Mouse (Mus musculus): Measurements from ENCODE around the gene Pgk1.

GRCm38 (mm10) chrX:106209100-106209499 is 22.2 kb downstream of the Pgk1 start:
- TF ChIP-seq CTCF (IDR thresholded peaks at IDR 0.05; ENCODE audit: borderline replicate concordance, extremely low read depth, insufficient read depth, insufficient read length) (no peak), POLR2A (IDR thresholded peaks at IDR 0.05; ENCODE audit: borderline replicate concordance, extremely low read depth, insufficient read depth, insufficient read length, poor library complexity, severe bottlenecking) (no peak)

Measured in brain, embryonic 14.5 days (tissue).